Mouse (Mus musculus): ENCODE measurements around the gene Scrg1. TPM values are rescaled to one million over a fixed set of nuclear protein-coding genes. Genes with fewer than 3 reads are reported as not detected.
"Not testable (repeated sequence)": the region's sequence is repeated elsewhere in the genome, so short reads cannot be mapped to it uniquely, and the experiment has no call there.

The Scrg1 gene
- polyA plus RNA-seq, 1 experiment from 2014 or later = 1.6 TPM

GRCm38 (mm10) chr8:57427581-57428366 lies 27.9 kb upstream of the Scrg1 start:
- Histone ChIP-seq H3K9me3 (ENCODE audit: control insufficient read depth, low read length) (no peaks in the 10 kb centered on the region), H3K4me3 (ENCODE audit: low read depth, low read length) (no peak overlapping the region), H3K9ac (ENCODE audit: low read depth, low read length) (no peak overlapping the region), H3K36me3 (ENCODE audit: control insufficient read depth, insufficient read depth, low read length) (no peaks in the 10 kb centered on the region), H3K4me2 (replicated peaks; ENCODE audit: low read depth, low read length) (no peak overlapping the region), H3K4me1 (replicated peaks; ENCODE audit: control insufficient read depth, insufficient read depth, low read length) (0 out of 2 replicates have a peak, but pooled peaks cover 2% of the 10 kb centered on the region), H3K27ac (ENCODE audit: low read depth, low read length) (no peak overlapping the region), H3K27me3 (ENCODE audit: control insufficient read depth, insufficient read depth, low read length) (no peaks in the 10 kb centered on the region)
- no peak for ATAC-seq (ENCODE audit: low FRiP score)
- DNase-seq (ENCODE audit: low spot score) = no peak
- WGBS = 76% methylated on average over 18 of the region's 18 CpGs

- no peak overlapping the region for H3K27ac ChIP-seq (ENCODE audit: low read depth, low read length)
- H3K9ac ChIP-seq (ENCODE audit: low read depth, low read length) = no peak overlapping the region
- no peaks in the 10 kb centered on the region for H3K9me3 ChIP-seq (ENCODE audit: control insufficient read depth, low read length)
- DNase-seq (ENCODE audit: low spot score) (no peak), ATAC-seq (ENCODE audit: low FRiP score) (peak; percentile 56)
- 9% methylated on average over 1 of the region's 1 CpGs for WGBS
- H3K27me3 ChIP-seq (ENCODE audit: control insufficient read depth, insufficient read depth, low read length) = no peaks in the 10 kb centered on the region
- no peaks in the 10 kb centered on the region for H3K36me3 ChIP-seq (ENCODE audit: control insufficient read depth, insufficient read depth, low read length)
- 0 out of 2 replicates have a peak, but pooled peaks cover 2% of the 10 kb centered on the region for H3K4me1 ChIP-seq (replicated peaks; ENCODE audit: control insufficient read depth, insufficient read depth, low read length)
- H3K4me3 ChIP-seq (ENCODE audit: low read depth, low read length) = no peak overlapping the region
- H3K4me2 ChIP-seq (replicated peaks; ENCODE audit: low read depth, low read length) = no peak overlapping the region
Measured at GRCm38 (mm10) chr8:57428566-57428965, 27.2 kb upstream of the Scrg1 start.

GRCm38 (mm10) chr8:57429166-57429887 lies 26.4 kb upstream of the Scrg1 start:
- H3K36me3 ChIP-seq (ENCODE audit: control insufficient read depth, insufficient read depth, low read length) = no peaks in the 10 kb centered on the region
- no peak overlapping the region for H3K27ac ChIP-seq (ENCODE audit: low read depth, low read length)
- no peak overlapping the region for H3K4me2 ChIP-seq (replicated peaks; ENCODE audit: low read depth, low read length)
- WGBS = 40% methylated on average over 18 of the region's 18 CpGs
- 0 out of 2 replicates have a peak, but pooled peaks cover 2% of the 10 kb centered on the region for H3K4me1 ChIP-seq (replicated peaks; ENCODE audit: control insufficient read depth, insufficient read depth, low read length)
- no peaks in the 10 kb centered on the region for H3K27me3 ChIP-seq (ENCODE audit: control insufficient read depth, insufficient read depth, low read length)
- H3K9ac ChIP-seq (ENCODE audit: low read depth, low read length) = no peak overlapping the region
- DNase-seq (ENCODE audit: low spot score) = peak; percentile 83
- no peak overlapping the region for H3K4me3 ChIP-seq (ENCODE audit: low read depth, low read length)
- no peaks in the 10 kb centered on the region for H3K9me3 ChIP-seq (ENCODE audit: control insufficient read depth, low read length)
- ATAC-seq (ENCODE audit: low FRiP score) = peak; percentile 41; the same call in 1 of the 2 replicates

- H3K4me2 ChIP-seq (replicated peaks; ENCODE audit: low read depth, low read length); H3K9me3 ChIP-seq (ENCODE audit: control insufficient read depth, low read length); H3K4me1 ChIP-seq (replicated peaks; ENCODE audit: control insufficient read depth, insufficient read depth, low read length); H3K36me3 ChIP-seq (ENCODE audit: control insufficient read depth, insufficient read depth, low read length); H3K4me3 ChIP-seq (ENCODE audit: low read depth, low read length); H3K27me3 ChIP-seq (ENCODE audit: control insufficient read depth, insufficient read depth, low read length); DNase-seq (ENCODE audit: low spot score); H3K9ac ChIP-seq (ENCODE audit: low read depth, low read length); ATAC-seq (ENCODE audit: low FRiP score); H3K27ac ChIP-seq (ENCODE audit: low read depth, low read length): not testable (repeated sequence)
- WGBS = 70% methylated on average over 5 of the region's 5 CpGs
Measured at GRCm38 (mm10) chr8:57429888-57430274, 25.8 kb upstream of the Scrg1 start.

GRCm38 (mm10) chr8:57430901-57431300 lies 24.8 kb upstream of the Scrg1 start:
- no peaks in the 10 kb centered on the region for H3K9me3 ChIP-seq (ENCODE audit: control insufficient read depth, low read length)
- no peaks in the 10 kb centered on the region for H3K36me3 ChIP-seq (ENCODE audit: control insufficient read depth, insufficient read depth, low read length)
- H3K4me2 ChIP-seq (replicated peaks; ENCODE audit: low read depth, low read length) = no peak overlapping the region
- no peak for ATAC-seq (ENCODE audit: low FRiP score)
- DNase-seq (ENCODE audit: low spot score) = no peak
- 89% methylated on average over 11 of the region's 11 CpGs for WGBS
- H3K27ac ChIP-seq (ENCODE audit: low read depth, low read length) = no peak overlapping the region
- H3K9ac ChIP-seq (ENCODE audit: low read depth, low read length) = no peak overlapping the region
- no peaks in the 10 kb centered on the region for H3K27me3 ChIP-seq (ENCODE audit: control insufficient read depth, insufficient read depth, low read length)
- H3K4me1 ChIP-seq (replicated peaks; ENCODE audit: control insufficient read depth, insufficient read depth, low read length) = 0 out of 2 replicates have a peak, but pooled peaks cover 2% of the 10 kb centered on the region
- no peak overlapping the region for H3K4me3 ChIP-seq (ENCODE audit: low read depth, low read length)

GRCm38 (mm10) chr8:57432802-57433201 lies 22.9 kb upstream of the Scrg1 start:
- Histone ChIP-seq H3K9ac (ENCODE audit: low read depth, low read length) (no peak overlapping the region), H3K4me2 (replicated peaks; ENCODE audit: low read depth, low read length) (no peak overlapping the region), H3K4me1 (replicated peaks; ENCODE audit: control insufficient read depth, insufficient read depth, low read length) (0 out of 2 replicates have a peak, but pooled peaks cover 2% of the 10 kb centered on the region), H3K36me3 (ENCODE audit: control insufficient read depth, insufficient read depth, low read length) (no peaks in the 10 kb centered on the region), H3K4me3 (ENCODE audit: low read depth, low read length) (no peak overlapping the region), H3K9me3 (ENCODE audit: control insufficient read depth, low read length) (no peaks in the 10 kb centered on the region), H3K27me3 (ENCODE audit: control insufficient read depth, insufficient read depth, low read length) (no peaks in the 10 kb centered on the region), H3K27ac (ENCODE audit: low read depth, low read length) (no peak overlapping the region)
- 84% methylated on average over 5 of the region's 5 CpGs for WGBS
- no peak for DNase-seq (ENCODE audit: low spot score)
- no peak for ATAC-seq (ENCODE audit: low FRiP score)

- H3K4me1 ChIP-seq (replicated peaks; ENCODE audit: control insufficient read depth, insufficient read depth, low read length) = no peaks in the 10 kb centered on the region
- no peak overlapping the region for H3K4me2 ChIP-seq (replicated peaks; ENCODE audit: low read depth, low read length)
- DNase-seq (ENCODE audit: low spot score) (no peak), ATAC-seq (ENCODE audit: low FRiP score) (no peak)
- no peaks in the 10 kb centered on the region for H3K9me3 ChIP-seq (ENCODE audit: control insufficient read depth, low read length)
- 60% methylated on average over 18 of the region's 18 CpGs for WGBS
- no peaks in the 10 kb centered on the region for H3K27me3 ChIP-seq (ENCODE audit: control insufficient read depth, insufficient read depth, low read length)
- no peak overlapping the region for H3K4me3 ChIP-seq (ENCODE audit: low read depth, low read length)
- no peak overlapping the region for H3K9ac ChIP-seq (ENCODE audit: low read depth, low read length)
- no peak overlapping the region for H3K27ac ChIP-seq (ENCODE audit: low read depth, low read length)
- no peaks in the 10 kb centered on the region for H3K36me3 ChIP-seq (ENCODE audit: control insufficient read depth, insufficient read depth, low read length)
Measured at GRCm38 (mm10) chr8:57435768-57436436, 19.8 kb upstream of the Scrg1 start.

GRCm38 (mm10) chr8:57436437-57436796 lies 19.3 kb upstream of the Scrg1 start:
- no peaks in the 10 kb centered on the region for H3K9me3 ChIP-seq (ENCODE audit: control insufficient read depth, low read length)
- H3K27me3 ChIP-seq (ENCODE audit: control insufficient read depth, insufficient read depth, low read length) = no peaks in the 10 kb centered on the region
- H3K4me1 ChIP-seq (replicated peaks; ENCODE audit: control insufficient read depth, insufficient read depth, low read length) = no peaks in the 10 kb centered on the region
- H3K4me3 ChIP-seq (ENCODE audit: low read depth, low read length) = no peak overlapping the region
- no peak overlapping the region for H3K4me2 ChIP-seq (replicated peaks; ENCODE audit: low read depth, low read length)
- no peaks in the 10 kb centered on the region for H3K36me3 ChIP-seq (ENCODE audit: control insufficient read depth, insufficient read depth, low read length)
- no peak overlapping the region for H3K27ac ChIP-seq (ENCODE audit: low read depth, low read length)
- WGBS = 89% methylated on average over 9 of the region's 9 CpGs
- DNase-seq (ENCODE audit: low spot score) = no peak
- no peak for ATAC-seq (ENCODE audit: low FRiP score)
- no peak overlapping the region for H3K9ac ChIP-seq (ENCODE audit: low read depth, low read length)

Measured in hindbrain, embryonic 11.5 days (tissue).